8 mouse cellular contexts compared by ENCODE assay signal in the genomic region with DNA sequence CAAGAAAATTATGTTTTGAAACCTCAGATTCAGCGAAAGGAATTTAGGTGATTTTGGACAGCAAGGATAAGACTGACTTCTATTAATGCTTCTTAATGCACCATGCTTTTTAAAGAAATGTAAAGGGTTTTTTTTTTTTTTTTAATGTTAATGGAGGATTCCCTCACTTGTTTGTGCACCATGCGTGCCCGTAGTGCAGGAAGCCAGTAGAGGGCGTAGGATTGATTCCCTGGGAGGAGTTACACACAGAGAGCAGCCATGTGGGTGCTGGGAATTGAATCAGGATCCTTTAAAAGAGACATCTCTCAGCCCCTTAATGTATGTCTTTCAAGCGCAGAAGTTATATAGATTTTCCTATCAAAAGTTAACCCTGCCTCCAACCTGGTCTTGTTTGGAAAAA. TPM values are rescaled to one million over a fixed set of nuclear protein-coding genes. Genes with fewer than 3 reads are reported as not detected.
DNase-seq lines count a peak whose midpoint lies in the region.

No protein-coding gene starts in this region.

- H3K27ac ChIP-seq in heart, embryonic 10.5 days, result peak overlapping the region; percentile 93
- peak overlapping the region; percentile 81; the same call in 1 of the 2 replicates for H3K27ac ChIP-seq in brown adipose tissue, adult 24 weeks (replicated peaks; ENCODE audit: low read depth, low read length)
- H3K27ac ChIP-seq in macrophage, result peak overlapping the region; percentile 70

- peaks cover 56% of the 10 kb centered on the region for H3K79me2 ChIP-seq in macrophage (ENCODE audit: inconsistent target)

- H3K9me3 ChIP-seq in heart, embryonic 10.5 days, result no peaks in the 10 kb centered on the region

- no peaks in the 10 kb centered on the region for H3K27me3 ChIP-seq in heart, embryonic 10.5 days (ENCODE audit: insufficient read depth, poor library complexity, severe bottlenecking)

- H3K4me3 ChIP-seq in heart, embryonic 10.5 days, result peak overlapping the region; percentile 81
- peak overlapping the region; percentile 91 for H3K4me3 ChIP-seq in brown adipose tissue, adult 24 weeks (ENCODE audit: insufficient read depth, low read depth, low read length)
- peak overlapping the region; percentile 73 for H3K4me3 ChIP-seq in macrophage (ENCODE audit: inconsistent target)

- peaks cover 11% of the 10 kb centered on the region; the same call in 1 of the 2 replicates for H3K36me3 ChIP-seq in heart, embryonic 10.5 days
- peaks cover under 1% of the 10 kb centered on the region; the same call in 1 of the 2 replicates for H3K36me3 ChIP-seq in macrophage (ENCODE audit: inconsistent target)

- H3K4me1 ChIP-seq in heart, embryonic 10.5 days, result 0 out of 2 replicates have a peak, but pooled peaks cover 7% of the 10 kb centered on the region
- peaks cover 7% of the 10 kb centered on the region; the same call in 1 of the 2 replicates for H3K4me1 ChIP-seq in brown adipose tissue, adult 24 weeks (ENCODE audit: control insufficient read depth, insufficient read depth, insufficient read length, low read length)

- no peak for DNase-seq in heart, embryonic 10.5 days (ENCODE audit: low spot score)
- DNase-seq in heart, adult 11 months, result no peak
- DNase-seq in forelimb bud, embryonic 11.5 days (ENCODE audit: low read depth, low spot score), result peak; percentile 37
- DNase-seq in kidney, postnatal 10 days, result peak; percentile 40
- DNase-seq in thymus, adult 18-20 months, result peak; percentile 4 to 24
- no peak for DNase-seq in urinary bladder, adult 2 months (ENCODE audit: low spot score)

- 16% methylated on average over 5 of the region's 5 CpGs for WGBS in heart, embryonic 10.5 days
- WGBS in macrophage (ENCODE audit: missing documents), result 21% methylated on average over 5 of the region's 5 CpGs

RNA-seq across cellular contexts. Expression of a gene that starts 1.1 kb away (rescaled TPM):
- polyA plus RNA-seq in heart, embryonic 10.5 days (2016; fragmentation: Nextera tagmentation; extraction: Ambion mirVana), result 36.0 and 38.4 TPM in 2 replicates
- 24.5 and 30.8 TPM in 2 replicates for polyA plus RNA-seq in brown adipose tissue, adult 24 weeks (2012; ENCODE audit: insufficient read depth, insufficient read length, missing spikeins)
- 100 to 1,000 TPM; 139 to 422 (median 268) TPM for total RNA-seq in macrophage (2018; cell fraction: chromatin; rRNA removed)
- total RNA-seq in macrophage (2018; cell fraction: cytosol; rRNA removed), result 10 to 100 TPM; 26.4 to 49.2 (median 36.1) TPM
- 100 to 1,000 TPM in 24 of 26 experiments, 10 to 100 TPM in 2; 92.3 to 262 (median 147) TPM for total RNA-seq in macrophage (2018; cell fraction: nucleus; rRNA removed)
- 24.3 to 43.8 TPM (median 40.5 TPM) in 3 replicates for polyA plus RNA-seq in macrophage (2018)
- polyA plus RNA-seq in urinary bladder, adult 2 months (2012; rRNA removed), result 39.3 and 47.3 TPM in 2 replicates

RNA-seq across cellular contexts. Expression of a gene that starts 41.0 kb away (rescaled TPM):
- 1.0 and 4.2 TPM in 2 replicates for polyA plus RNA-seq in heart, embryonic 10.5 days (2016; fragmentation: Nextera tagmentation; extraction: Ambion mirVana)
- polyA plus RNA-seq in brown adipose tissue, adult 24 weeks (2012; ENCODE audit: insufficient read depth, insufficient read length, missing spikeins), result 1.5 and 2.5 TPM in 2 replicates
- not detected for total RNA-seq in macrophage (2018; cell fraction: chromatin; rRNA removed)
- not detected for total RNA-seq in macrophage (2018; cell fraction: cytosol; rRNA removed)
- total RNA-seq in macrophage (2018; cell fraction: nucleus; rRNA removed), result not detected
- not detected in 3 replicates for polyA plus RNA-seq in macrophage (2018)
- 1.8 and 3.2 TPM in 2 replicates for polyA plus RNA-seq in urinary bladder, adult 2 months (2012; rRNA removed)

Comparison
In these comparisons a context has a peak if more than half of its experiments do, and no peak if none do; other contexts are left out.
1. DNase-seq: peak in forelimb bud, embryonic 11.5 days (single experiment), kidney, postnatal 10 days (single experiment) and thymus, adult 18-20 months (2 of 2); none in heart, embryonic 10.5 days (single experiment), heart, adult 11 months (single experiment) and urinary bladder, adult 2 months (single experiment).
2. Peak in every context shown above with its lines, with median percentiles within 50 percentile points of each other: H3K27ac ChIP-seq and H3K4me3 ChIP-seq.